Mouse (Mus musculus) embryonic facial prominence, embryonic 10.5 days (tissue): Measurements from ENCODE around the gene Klrb1c. TPM values are rescaled to one million over a fixed set of nuclear protein-coding genes. Genes with fewer than 3 reads are reported as not detected.

Source experiments
- DNase-seq: peaks from one replicate; pipeline ENCODE4 v3.0.0-alpha.2; 2017; ENCODE audit warnings: low spot score
- H3K27ac ChIP-seq: fragments of 300-500 bp; sonication (generic); replicated peaks from 2 replicates; pipeline ENCODE4 v1.5.1; 2016; ENCODE audit warnings: mild to moderate bottlenecking
- H3K27me3 ChIP-seq: fragments of 300-500 bp; sonication (generic); replicated peaks from 2 replicates; pipeline ENCODE4 v1.6.1; 2016; ENCODE audit warnings: low read depth, mild to moderate bottlenecking; ENCODE audit not compliant: poor library complexity, severe bottlenecking
- H3K36me3 ChIP-seq: fragments of 300-500 bp; sonication (generic); replicated peaks from 2 replicates; pipeline ENCODE4 v1.6.1; 2016; ENCODE audit warnings: mild to moderate bottlenecking, moderate library complexity
- H3K4me1 ChIP-seq: fragments of 300-500 bp; sonication (generic); 2 replicates; pipeline ENCODE4 v1.6.1; 2016
- H3K4me3 ChIP-seq: fragments of 300-500 bp; sonication (generic); 2 replicates; pipeline ENCODE4 v1.5.1; 2016; ENCODE audit warnings: mild to moderate bottlenecking, moderate library complexity
- H3K9me3 ChIP-seq: fragments of 300-500 bp; sonication (generic); 2 replicates; pipeline ENCODE4 v1.6.1; 2016; ENCODE audit warnings: mild to moderate bottlenecking
- WGBS: fragments of 180-500 bp; shearing (Covaris S2); methylation state at CpG from one replicate; pipeline ENCODE4 v1.1.7; 2016; 5-methylcytosine and 5-hydroxymethylcytosine counted together
- polyA plus RNA-seq: library from polyadenylated mRNA; unstranded; fragments of >200 nt; fragmentation: Nextera tagmentation; extraction: Ambion mirVana; gene quantifications from 2 replicates; pipeline ENCODE4 v1.2.1, GENCODE M21; 2016

Gene Klrb1c
- polyA plus RNA-seq, 1 experiment from 2014 or later = not detected

DNA sequence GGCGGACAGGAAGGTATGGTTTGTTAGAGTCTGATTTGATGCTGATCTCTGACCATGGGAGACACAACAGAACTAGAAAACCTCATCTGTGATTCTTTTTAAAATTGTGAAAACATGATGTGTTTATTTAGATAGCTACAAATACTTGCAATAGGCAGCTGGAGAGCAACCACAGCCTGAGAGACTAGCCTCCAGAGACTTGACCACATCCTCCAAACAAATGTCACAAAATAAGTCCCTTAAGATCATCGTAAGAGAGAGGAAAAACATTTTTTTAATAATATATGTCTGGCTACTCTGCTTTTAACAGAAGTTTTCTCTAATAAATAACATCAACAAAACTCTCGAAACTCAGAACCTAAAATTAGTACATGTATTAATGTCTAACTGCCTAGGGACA is 57.0 kb downstream of the Klrb1c start:
- Histone ChIP-seq H3K27me3 (no peaks in the 10 kb centered on the region), H3K27ac (no peak overlapping the region), H3K4me1 (no peaks in the 10 kb centered on the region), H3K4me3 (no peak overlapping the region), H3K9me3 (no peaks in the 10 kb centered on the region), H3K36me3 (no peaks in the 10 kb centered on the region)
- DNase-seq = no peak
- WGBS = 85% methylated on average over 3 of the region's 3 CpGs

Other genes starting within 250 kb of the Klrb1c start
- gene A2ml1, start 207.6 kb downstream of the Klrb1c start, polyA plus RNA-seq = 0.20 TPM in 1 of 2 replicates, not detected in the other
- not detected in 2 replicates for gene Klrb1a, start 165.7 kb downstream of the Klrb1c start, polyA plus RNA-seq
- not detected in 2 replicates for gene Clec2h, start 126.8 kb downstream of the Klrb1c start, polyA plus RNA-seq
- not detected in 2 replicates for gene Klrb1, start 66.2 kb downstream of the Klrb1c start, polyA plus RNA-seq
- gene Gm44511, start 37.1 kb upstream of the Klrb1c start, polyA plus RNA-seq = not detected in 2 replicates
- not detected in 2 replicates for gene Klrb1b, start 37.1 kb upstream of the Klrb1c start, polyA plus RNA-seq
- gene Clec2i, start 98.4 kb upstream of the Klrb1c start, polyA plus RNA-seq = not detected in 2 replicates
- gene BC035044, start 101.9 kb upstream of the Klrb1c start, polyA plus RNA-seq = 1.1 and 2.0 TPM in 2 replicates
- gene Clec2g, start 145.2 kb upstream of the Klrb1c start, polyA plus RNA-seq = not detected in 2 replicates